Mouse (Mus musculus) heart, postnatal 4 days (tissue): ENCODE measurements around the gene Gm10282. TPM values are rescaled to one million over a fixed set of nuclear protein-coding genes. Genes with fewer than 3 reads are reported as not detected.

Source experiments
- DNase-seq: peaks from one replicate; pipeline ENCODE4 v3.0.0; 2021
- total RNA-seq, 2 experiments: library from RNA; stranded (reverse); gene quantifications; 2 replicates each; pipeline ENCODE4 v1.2.3; 2021

The Gm10282 gene
- 10 to 100 TPM; 34.9 to 36.3 TPM for total RNA-seq

DNA sequence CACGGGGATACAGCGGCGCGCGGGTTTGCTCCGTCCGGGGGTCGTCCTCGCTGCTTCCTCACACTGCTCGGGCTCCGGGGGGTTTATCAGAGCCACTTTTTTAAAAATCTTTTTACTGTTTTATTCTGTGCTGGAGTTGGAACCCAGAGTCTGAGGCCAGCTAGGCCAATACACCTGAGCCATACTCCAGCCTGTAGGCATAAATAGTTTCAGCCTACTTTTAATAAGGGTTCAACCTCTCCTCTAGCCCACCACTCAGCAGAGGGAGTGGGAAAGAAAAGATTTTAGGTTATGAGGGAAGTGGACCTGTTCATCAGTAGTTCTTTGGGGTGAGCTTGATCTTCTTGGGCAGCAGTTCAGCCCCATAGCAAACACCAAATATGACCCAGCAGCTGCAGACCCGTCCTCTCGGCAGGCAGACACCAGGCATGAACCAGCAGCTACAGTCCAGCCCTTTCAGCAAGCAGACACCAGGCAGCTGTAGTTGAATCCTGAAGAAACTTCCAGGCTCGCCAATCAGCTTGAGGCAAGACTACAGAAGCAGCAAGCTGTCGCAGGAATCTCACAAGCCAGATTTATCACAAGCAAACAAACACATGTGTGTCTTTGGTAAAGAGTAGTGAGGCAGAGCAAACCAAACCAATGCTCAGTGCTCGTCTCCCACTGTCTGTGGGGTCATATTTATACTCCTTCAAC lies at the start of gene Gm10282:
Gene Gm10282 (minus strand): TSS at position 51 of the 696 bp plus-strand sequence.
- no peak for DNase-seq

DNA sequence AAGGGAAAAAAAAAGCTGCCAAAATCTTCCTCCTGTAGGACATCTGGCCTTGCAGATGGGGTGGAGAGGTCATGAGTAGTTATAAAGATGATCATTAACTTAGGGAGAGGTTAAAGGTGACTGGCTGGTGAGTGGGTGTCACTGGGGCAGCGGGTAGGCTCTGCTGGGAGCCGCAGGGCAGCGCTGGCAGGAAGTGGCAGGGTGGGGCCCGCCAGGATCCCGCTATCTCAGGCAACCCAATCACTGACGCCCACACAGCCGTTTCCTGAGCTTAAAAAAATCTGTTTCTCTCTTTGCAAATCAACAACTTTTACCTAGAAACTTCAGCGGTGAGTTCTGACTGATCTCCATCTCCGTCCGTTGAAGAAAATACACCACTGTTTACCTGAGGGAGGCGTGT lies 49.2 kb upstream of the Gm10282 start:
- DNase-seq: peak; percentile 54

DNA sequence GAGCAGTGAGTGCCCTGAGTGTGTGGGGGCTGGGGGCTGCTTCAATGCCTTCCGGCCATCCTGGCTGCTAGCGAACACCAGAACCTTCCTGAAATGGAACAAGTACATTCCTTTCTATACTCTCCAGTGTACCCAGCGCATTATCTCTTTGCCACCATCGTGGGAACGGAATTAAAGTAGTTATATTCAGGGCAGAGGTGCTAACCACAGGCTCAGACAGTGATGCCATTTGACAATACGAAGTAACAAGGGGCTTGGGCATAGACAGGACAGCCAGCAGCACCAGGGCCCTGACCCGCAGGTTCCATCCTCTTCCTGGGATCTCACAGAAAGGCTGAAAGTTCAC lies 48.6 kb upstream of the Gm10282 start:
- DNase-seq: no peak

DNA sequence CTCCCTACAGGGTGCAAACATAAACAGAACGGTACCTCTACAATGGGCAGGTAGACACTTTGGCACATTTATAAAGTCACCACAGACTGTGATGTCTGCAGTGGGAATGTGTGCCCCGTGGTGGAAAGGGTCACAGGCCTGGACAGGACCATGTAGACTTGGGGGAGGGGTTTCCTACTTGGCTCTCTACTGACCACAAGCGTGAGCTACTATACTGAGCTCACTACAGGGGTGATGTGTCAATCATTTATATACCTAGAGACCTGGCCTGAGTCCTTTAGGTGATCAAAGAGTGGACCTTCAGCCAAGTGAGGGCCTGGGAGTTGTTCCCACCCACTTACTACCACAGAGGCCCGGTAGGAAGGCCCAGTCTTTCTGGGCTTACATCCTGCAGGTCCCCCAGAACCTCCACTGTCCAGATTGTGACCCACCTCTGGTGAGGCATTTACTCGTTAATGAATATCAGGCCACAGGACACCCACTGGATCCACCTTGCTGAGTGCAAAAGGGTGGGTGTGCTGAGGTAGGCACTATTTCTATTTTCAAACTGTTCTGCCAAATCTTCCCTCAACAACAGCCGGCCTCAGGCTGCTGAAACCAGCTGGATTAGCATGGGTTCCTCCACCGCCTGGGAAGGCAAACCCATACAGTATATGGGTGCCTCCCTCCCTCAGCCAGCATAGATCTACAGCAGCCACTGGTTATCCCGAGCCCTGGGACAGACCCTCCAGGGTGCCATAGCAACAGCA lies 48.1 kb upstream of the Gm10282 start:
- no peak for DNase-seq

DNA sequence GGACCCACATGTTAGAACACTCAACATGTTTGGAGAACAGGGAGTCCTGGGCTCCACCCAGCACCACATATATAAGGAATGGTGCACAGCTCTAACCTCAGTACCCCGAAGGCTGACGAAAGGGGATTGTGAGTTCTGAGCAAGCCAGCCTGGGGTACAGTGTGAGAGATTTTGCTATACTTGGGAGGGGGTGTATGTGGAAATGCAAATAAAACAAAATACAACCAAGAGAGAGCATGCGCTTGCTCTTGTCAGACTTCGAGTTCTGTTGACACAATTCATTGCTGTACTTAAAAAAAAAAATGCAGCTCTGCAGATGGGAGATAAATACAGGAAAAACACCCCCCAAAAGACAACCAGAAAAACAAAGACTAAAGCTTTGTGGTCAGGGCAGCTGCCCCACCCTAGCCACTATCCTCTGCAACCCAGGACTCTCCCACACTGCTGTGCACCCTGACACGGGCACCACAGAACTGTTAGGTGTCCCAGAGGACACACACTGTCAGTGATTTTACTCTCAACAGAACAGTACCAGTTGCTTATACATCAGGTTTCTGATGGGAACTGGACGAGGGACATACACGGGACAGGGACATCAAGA lies 46.4 kb upstream of the Gm10282 start:
- no peak for DNase-seq

DNA sequence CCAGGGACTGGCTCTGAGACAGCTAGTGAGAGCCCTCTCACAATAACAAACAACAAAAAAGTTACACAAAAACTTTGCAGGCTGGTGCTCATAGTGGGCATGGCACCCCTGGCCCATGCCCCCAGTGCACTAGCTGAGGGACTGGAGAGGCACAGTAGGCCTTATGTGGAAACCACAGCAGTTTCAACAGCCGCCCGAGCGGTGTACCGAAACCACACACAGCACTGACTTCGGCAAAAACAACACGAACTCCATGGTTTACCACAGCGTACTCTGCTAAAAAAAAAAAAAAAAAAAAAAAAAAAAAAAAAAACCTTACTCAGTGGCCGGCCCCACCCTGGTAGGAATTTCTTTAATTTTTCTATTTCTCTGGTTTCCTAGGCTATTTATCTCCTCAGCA lies 45.7 kb upstream of the Gm10282 start:
- no peak for DNase-seq

DNA sequence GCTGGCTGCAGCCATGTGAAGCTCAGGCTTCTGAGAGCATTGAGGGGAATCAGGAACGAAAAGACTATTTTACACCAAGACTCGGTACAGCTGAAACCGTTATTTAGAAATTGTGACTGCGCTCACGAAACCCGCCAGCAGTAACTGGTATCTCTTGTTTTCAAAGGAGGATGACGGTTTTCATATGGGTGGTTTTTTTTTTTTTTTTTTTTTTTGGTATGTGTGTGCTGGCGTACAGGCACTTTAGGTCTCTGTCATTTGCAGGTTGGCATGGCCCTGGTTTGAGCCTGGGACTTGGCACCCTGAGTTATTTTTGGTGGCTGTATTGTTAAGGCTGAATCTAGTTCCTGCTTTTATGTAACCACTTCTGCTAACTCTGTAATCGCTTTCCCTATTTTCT lies 44.8 kb upstream of the Gm10282 start:
- no peak for DNase-seq

DNA sequence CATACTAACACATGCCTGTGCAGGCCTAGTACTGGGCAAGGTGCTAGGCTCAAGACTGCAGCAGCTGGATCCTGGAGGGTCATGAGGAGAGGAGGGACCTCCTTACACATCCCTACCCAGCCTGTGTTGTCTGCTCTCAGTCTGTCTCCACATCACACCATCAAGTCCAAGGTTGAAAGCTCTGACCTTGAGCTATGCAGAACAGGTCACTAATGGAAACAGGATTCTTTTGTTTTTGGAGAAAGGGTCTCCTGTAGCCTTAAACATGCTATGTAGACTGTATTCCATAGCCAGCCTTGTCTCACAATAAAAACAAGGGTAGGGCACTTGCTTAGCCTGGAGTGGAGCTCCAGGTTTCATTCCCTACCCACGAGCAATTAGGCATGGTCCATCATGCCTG lies 43.9 kb upstream of the Gm10282 start:
- no peak for DNase-seq

DNA sequence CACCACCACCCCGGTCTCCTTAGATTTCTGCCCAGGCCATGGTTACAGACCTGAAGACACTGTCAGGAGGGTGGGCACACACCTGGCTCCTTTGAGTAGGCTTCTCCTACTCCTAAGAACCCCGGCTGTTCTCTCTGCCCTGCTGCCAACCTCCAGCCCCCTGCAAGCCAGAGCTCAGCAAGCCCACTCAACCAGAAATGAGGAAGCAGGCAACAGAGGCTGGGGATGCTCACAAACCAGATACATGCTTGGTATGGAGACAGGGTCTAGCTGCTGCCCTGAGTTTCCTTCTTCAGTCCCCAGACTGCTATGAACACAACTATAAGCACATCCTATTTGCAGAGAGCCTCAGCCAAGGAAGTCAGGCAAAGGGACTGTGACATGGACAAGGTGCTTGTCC lies 43.1 kb upstream of the Gm10282 start:
- no peak for DNase-seq

DNA sequence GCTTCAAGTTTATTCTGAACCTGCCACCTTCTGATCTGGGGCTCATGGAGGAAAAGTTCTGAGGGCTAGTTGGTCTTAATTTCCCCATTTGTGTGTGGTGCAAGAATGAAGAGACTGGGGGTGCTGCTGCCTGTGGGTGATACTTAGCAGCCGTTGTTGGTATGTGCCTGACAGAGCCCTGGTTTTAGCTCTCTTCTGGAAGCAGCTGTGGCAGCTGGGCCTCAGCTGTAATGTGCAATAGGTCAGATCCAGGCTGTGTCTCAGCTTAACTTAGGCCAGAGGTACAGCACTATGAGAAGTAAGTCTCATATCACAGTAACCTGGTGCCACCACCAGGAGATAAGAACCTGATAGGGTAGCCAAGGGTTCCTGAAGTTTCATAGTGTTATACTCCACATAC lies 42.5 kb upstream of the Gm10282 start:
- DNase-seq: no peak

DNA sequence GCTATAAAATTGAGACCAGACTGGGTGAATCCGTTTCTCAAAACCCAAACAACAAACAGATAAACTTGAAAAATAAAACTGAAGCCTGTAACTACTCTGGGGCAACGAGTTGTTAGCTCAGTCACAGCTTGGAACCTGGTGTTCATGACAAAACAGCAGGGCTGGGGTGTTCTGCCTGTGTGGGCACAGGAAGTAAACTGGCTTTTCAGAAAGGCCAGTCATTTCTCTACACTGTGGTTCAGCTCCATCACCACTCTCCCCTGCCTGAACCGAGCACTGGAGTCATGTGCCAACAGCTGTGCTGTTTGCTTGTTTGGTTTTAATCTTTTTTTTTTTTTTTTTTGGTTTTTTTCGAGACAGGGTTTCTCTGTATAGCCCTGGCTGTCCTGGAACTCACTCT lies 38.7 kb upstream of the Gm10282 start:
- DNase-seq: no peak

DNA sequence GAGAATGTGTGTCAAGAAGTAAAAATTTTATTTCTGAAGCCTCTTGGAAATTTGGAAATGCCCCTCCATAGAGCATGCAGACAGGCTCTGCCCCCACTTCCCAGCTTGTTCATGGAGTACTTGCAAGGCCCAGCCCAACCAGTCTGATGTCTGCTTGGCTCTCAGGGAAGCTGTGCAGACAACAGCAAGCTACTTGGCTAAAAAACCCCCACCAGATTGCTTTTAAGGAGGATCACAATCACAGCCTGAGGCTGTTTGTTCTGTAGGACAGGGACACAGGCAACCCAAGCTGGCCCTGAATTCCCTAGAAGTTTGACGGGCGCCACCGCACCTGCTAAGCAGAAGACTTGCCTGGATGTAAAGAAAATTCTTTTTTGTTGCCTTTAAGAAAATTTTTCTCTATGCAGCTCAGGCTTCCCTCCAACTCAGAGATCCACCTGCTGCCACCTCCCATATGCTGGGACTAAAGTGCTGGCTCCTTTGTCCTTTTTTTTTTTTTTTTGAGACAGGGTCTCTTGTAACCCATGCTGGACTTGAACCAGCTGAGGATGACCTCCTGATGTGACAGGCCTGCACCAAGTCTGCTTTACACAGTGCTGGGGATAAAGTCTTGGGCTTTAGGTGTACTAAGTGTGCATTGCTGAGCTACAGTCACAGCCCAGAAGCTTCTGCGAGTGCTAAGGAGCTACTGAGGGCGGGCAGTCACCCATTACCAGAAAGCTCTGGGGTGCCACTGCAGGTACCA lies 37.7 kb upstream of the Gm10282 start:
- no peak for DNase-seq

DNA sequence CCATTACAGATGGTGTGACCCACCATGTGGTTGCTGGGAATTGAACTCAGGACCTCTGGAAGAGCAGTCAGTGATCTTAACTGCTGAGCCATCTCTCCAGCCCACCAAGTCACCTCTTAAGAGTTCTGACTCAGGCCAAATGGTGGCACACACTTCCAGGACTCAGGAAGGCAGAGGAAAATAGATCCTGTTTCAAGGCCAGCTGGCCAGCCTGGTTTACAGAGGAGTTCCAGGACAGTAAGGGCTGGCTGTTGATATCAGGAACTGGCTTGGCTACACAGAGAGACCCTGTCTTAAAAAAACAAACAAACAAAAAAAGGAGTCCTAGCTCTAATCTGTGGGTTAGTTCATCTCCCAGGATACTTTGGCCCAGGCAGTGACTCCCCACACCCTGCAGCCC lies 32.0 kb upstream of the Gm10282 start:
- no peak for DNase-seq

DNA sequence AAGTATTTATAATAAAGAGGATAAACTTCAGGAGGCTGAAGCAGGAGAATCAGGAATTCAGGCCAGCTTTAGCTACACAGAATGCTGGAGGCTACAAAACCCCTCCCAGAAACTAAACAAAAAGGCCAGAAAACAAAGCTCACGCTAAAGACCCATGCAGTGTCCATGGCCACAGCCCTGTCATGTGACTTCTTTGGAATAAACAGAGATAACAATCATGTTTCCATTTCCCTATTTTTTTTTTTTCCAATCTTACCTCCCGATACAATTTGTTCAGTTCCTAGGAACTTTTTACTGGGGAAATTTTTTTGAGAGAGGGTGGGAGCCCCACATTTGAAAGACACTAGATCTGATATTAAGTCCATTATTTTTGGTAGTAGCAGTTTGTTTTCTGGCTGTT lies 31.2 kb upstream of the Gm10282 start:
- DNase-seq: no peak

DNA sequence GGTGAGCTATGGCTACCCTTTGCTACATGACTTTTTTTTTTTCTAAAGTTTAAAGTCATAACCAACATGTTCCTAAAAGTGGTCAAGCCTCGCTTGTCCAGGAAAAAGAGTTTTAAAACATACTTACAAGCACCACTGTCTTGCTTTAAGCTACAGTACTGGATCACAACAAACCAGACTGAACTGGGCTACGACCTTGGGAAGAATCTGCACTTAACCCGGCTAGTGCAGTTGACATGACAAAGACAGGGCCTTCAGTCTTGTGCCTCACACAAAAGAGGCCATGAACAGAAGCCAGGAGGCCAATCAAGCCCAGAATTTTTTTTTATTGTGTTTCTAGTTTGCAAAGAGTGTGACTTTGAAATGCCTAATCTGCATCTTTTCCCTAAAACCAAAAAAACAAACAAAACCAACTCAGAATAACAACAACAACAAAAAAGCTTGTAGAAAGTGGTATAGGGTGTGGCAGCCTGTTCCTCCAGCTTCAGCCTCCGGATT lies 29.1 kb upstream of the Gm10282 start:
- DNase-seq: no peak

DNA sequence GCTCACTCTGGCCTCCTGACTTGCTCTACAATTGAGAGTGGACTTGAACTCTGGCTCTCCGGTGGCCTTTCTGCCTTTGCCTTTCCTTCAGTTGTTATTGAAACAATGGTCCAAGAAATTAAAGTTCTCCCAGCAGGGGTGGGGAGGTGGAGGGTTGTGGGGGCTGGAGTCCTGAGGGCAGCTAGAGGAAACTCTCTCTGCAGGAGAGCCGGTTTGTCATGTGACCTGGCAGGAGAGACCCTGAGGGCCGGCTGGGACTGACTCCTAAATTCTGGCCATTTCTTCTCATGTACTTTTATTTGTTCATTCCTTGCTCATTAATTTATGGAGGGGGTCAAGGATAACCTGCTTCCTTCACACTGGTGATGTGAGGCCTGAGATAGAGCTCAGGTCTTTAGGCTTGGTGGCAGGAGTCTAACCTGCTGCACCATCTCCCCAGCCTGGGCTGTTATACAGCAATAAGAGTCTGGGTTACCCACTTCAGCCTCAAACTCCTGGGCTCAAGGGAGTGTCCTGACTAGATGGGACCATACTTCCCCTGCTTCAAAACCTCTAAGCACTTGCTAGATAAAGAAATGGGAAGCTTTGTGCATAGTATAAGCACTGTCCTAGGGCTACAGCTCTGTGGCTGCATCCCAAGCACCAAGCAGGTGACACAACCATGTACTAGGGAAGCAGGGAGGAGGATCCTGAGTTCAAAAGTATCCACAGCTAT lies 28.5 kb upstream of the Gm10282 start:
- DNase-seq: no peak

DNA sequence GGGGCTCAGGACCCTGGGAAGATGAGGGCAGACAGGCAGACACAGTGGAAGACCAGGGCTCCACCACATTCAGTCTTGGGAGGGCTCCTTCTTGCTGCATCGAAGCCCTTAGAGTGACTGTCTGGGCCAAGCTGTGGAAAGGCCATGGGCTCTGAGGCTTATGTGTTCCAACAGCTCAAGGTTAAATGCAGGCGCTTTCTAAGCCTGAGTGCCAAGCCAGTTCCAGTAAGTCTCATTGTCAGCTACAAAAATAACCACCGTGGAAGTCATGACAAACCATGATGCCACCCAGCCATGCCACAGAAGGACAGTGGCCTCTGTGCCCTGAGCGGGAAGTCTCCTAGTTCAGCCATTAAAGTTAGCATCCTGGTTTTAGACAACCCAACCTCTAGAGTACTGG lies 26.6 kb upstream of the Gm10282 start:
- DNase-seq: no peak

DNA sequence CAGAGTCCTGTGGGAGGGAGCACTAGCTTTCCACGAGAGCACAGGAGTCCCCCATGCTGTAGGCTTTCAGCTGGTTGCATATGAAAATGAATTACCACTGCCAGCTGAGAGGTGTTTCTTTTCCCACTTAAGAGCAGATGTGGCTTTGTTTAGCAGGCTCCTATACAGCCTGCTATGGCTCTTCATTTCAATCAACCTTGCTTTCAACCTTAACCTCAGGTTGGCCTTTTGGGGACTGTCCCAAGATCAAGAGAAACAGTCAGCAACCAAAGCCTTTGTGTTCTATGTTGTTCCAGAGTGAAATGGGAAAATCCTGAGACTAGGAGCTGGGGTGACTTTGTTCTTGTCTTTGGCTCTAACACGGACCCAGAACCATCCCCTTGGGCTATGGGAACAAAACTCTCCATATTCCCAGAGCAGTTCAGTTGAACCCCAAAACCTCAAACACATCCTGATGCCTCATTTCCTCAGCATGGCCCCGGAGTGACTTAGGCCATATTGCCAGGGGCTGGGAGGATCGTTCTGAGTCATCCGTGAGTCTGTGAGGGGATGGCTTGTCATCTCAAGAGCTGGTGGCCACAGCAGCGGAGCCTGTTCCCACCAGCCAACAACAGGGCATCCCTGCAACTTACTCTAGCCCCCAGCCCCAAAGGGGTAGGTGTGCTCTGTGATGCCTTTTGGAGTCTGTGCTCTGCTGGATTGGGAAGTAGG lies 25.9 kb upstream of the Gm10282 start:
- DNase-seq: no peak

DNA sequence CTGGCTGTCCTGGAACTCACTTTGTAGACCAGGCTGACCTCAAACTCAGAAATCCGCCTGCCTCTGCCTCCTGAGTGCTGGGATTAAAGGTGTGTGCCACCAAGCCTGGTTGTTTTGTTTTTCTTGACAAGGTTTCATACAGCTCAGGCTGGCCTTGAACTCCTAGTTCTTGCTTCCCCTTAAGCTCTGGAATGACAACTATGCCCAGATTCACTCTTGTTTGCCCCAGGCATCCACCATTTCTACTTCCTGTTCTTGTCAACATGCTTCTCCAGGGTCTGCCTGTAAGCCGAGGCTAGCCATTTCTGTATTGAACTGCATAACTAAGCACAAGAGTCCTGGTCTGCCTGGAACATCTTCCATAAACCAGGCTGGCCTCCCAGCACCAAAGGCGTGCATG lies 24.1 kb upstream of the Gm10282 start:
- DNase-seq: no peak

DNA sequence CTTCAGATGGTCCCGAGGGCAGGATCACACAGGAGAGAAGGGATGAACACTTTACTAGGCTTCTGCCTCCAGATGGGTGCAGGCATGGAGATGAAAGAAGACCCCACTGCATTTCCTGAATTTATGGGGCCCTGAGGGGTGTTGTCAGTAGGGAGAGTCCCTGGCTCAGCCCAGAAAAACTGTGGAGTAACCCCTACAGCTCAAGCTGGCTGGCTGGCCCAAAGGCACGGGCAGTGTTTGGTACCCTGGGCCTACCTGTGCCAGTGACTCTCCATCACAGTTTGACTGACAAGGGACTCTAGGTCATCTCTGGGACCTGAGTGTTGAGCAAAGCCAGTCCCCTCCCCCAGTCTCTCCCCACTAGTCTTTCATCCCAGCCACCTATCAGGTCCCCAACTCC lies 19.6 kb upstream of the Gm10282 start:
- DNase-seq: no peak

DNA sequence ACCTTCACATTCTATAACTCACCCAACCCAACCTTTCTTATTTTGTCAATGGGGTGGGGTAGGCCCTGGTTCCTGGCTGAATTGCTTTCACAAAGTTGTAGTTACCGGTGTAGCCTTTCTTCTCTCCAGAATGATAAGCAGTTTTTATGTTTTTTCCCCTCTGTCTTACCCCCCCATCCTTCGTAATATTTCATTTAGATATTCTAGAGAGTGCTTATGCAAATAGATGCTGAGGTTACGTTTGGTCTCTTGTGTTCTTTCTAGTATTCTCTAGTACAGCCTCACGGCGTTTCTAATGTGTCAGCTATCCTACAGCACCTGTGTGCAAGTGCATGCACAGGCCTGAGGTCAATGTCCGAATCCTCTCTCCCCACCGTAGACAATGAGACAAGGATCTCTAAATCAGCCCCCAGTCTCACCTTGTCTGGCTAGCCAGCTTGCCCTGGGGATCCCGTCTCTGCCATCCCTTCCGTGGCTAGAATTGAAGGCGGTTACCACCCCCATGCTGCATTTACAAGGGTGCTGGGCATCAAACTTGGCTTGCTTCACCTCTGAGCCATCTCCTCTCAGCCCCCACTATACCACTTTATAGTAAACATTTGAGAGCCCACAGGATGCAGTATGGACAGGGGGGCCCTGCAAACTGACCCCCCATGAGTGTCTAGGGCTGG lies 19.1 kb upstream of the Gm10282 start:
- DNase-seq: no peak
